Mouse (Mus musculus) retina, embryonic 14.5 days (tissue): ENCODE measurements around the gene Arhgap24.
A peak's percentile ranks its signal among the peaks of the same experiment; 100 is the strongest.

ENCODE experiments used
- DNase-seq: peaks from one replicate; pipeline ENCODE4 v3.0.0-alpha.2; 2015; ENCODE audit warnings: low spot score

Gene Arhgap24

DNA sequence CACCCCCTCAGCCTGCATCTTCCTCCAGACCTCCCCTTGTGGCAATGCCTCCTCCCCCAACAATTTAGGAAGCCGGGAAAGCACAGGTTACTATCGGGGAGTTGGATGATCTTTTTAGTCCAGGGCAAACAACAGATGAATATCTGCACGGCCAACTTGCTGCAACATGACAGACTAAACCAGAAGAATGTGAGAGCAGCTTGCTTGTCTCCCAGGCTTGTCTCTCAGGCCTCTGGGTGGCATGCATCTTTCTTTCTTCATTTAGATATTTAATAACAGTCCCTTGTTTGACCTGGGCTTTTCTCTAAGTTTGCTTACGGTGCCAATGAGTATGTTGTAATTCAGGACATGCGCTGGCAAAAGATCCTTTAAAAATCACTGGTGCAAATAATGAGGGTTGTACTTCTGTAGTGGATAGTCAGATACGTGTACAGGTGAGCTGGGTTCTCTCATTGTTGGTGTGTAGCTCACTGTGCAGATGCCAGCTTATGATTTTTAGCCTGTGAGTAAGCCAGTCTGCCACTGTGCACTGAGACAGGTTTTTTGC, 101.7 kb downstream of the Arhgap24 start:
- DNase-seq, result no peak

DNA sequence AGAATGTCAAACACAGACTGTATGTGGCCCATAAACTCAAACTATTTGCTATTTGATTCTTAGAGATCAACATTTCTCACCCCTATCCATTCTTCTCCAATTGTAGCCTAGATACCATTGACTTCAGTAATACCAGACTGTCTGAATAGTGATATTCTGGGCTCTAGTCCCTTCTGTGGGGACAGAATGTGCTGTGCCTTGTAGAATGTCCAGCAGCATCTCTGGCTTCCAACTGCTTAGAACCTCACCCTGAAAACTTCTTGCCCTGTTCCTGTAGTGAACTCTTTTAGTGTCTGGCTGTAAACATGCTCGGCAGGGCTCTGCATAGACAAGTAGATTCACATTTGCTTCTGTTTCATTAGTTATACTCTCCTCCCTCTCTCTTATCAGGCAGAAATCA, 110.2 kb downstream of the Arhgap24 start:
- DNase-seq, result no peak

DNA sequence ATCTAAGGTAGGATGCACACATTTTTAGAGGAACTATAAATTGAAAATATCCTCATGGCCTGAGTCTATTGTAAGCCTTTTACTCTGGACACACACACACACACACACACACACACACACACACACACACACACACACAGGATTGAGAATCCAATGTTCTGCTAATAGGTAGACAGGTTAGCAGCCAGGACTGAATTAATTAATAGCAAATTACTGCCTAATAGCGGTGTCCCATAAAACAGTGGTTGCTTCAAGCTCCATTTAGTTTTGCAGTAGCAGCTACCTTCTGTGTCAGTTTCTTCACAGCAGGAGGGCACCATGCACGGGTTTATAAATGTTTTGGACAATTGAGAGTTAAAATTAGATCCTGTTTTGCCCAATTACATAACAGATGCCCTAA, 111.9 kb downstream of the Arhgap24 start:
- DNase-seq, result no peak

DNA sequence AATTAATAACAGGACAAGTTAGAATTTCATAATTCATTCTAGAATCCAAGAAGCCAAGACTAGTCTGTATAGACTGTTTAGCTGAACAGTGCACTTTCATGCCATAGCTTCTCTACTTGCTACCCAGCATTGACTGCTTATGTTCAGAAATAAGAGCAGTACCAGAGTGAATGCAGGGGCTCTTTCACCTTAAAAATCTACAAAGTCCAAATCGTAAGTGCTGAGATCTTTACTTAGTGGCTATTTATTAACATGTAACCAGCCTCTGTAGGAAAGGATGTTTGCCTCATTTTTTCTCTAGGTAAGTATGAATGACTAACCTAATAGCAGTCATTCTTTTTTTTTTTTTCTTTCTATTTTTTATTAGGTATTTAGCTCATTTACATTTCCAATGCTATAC, 117.9 kb downstream of the Arhgap24 start:
- no peak for DNase-seq

DNA sequence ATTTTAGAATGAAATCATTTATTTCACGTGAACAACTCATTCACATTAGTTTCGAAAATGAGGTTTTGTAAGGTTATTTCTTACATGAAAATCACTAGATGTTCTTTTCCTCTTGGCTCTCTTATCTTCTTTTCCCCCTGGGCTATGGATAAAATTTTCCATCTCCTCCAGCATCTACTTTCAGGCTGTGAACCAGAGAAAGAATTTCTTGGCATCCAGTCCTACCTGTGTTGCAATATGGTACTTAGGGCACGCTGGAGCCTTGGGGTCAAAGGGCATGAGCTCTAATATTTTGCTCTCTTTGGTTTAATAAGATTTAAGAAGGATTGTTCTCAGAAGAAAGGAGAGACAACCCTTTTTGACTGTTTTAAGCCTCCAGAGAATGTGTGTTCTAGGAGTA, 132.4 kb downstream of the Arhgap24 start:
- no peak for DNase-seq

DNA sequence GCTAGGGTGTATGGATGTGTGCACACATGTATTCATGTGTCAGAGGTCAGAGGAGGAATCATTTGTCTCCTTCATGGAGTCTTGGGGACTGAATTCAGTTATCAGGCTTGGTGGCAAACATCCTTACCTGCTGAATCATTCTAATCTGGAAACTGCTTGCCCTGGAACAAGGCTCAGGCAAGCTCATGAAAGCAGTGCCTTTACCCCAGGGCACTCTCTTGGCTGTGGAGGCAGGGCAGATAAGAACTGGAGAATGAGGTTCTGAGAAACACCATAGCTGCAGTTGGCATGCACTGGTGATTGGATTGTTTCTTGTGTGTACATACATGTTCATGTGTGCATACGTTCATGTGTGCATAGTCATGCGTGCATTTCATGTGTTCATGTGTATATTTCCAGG, 132.9 kb downstream of the Arhgap24 start:
- no peak for DNase-seq

DNA sequence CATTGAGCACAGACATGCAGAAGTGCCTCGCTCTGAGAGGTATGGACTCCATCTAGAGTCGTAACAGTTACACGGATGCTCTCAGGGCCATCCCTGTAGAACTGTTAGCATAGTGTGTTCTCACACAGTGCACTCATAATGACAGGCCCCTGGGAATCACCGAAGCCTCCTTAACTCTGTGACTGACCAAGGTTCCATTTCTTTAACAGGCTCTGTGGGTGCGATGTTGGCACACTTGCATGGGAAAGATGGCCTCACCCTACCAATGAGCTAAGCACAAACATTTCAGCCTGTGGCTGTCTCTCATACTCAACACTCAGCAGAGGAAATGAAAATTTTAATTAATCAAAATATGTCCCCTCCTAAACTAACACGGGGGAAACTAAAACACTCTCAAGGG, 134.1 kb downstream of the Arhgap24 start:
- no peak for DNase-seq

DNA sequence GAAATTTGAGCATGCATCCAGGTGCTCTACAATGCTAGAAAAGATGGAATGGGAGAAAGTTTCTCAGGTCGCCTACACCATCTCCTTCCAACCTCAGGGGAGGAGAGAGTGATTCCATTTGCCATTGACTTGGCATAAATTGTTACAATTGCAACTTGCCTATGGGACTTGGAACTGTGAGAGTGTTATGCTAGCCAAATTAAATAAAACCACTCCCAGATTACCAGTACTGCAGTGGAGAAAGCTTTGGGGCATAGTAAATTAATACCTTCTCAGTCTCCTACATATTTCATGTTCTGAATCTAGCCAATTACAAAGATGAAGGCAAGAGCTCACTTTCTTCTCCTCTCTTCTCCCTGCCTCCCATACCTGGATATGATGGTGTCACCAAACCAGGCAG, 139.8 kb downstream of the Arhgap24 start:
- DNase-seq, result no peak

DNA sequence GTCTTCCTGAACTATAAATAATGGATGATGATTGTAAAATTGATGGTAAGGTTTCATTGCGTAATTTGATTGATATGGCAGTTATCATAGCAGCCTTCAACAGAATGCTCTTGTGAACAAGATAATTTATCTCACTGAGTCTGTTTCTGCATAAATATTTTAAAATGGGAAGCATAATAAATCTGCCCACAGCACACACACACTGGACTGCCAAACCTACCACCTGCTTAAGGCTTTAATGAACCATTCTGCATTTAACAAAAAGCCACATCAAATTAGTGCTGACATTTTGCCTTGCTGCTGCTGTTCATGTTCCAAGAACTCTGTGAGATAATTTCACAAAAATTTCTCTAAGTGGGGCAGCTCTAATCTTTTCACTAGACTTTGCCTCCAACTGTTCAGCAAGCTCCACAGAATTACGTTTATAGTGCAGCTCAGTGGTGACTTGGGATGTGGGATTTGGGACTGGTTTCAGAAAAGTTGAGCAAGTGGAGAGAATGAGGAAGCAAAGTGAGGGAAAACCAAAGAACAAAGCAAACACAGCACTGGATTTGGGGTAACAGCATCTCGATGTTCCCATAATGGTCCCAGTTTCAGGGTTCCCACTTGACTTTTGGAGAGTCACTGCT, 142.7 kb downstream of the Arhgap24 start:
- no peak for DNase-seq

DNA sequence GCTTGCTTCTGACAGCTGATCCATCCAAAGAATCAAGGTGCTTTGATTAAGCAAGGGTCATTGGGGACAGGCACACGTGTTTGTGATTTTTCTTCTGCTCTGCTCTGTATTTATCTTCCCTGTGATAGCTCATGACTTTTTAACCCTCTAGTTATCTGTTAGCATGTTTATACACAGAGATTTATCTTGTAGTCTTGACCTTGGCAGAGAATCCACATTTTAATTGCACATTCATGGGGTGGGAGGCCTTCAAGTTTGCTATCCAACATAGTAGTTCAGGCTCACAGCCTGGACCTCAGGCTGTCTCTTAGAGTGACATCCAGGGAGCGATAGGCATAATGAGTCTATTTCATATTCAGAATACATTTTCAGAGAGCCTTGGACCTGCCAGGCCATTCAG, 145.5 kb downstream of the Arhgap24 start:
- no peak for DNase-seq

DNA sequence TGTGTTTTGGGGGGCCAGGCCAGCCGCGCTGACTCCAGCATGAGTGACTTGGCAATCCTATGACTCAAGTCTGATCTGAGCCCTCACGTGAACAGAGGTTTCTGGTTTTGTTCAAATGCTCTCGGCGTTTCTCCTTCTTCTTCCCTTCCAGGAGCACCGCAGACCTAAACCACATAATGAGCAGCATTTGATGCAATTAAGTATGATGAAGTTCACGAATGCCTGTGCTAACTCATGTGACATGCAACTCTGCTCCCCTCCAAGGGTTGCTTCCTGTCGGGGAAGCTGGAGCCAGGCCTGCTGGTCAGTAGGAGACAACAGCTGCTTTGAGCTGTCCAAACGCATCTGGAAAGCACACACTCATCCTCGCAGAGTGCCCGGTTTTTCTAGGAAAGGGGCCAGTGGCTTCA, 148.2 kb downstream of the Arhgap24 start:
- peak; percentile 35 for DNase-seq

DNA sequence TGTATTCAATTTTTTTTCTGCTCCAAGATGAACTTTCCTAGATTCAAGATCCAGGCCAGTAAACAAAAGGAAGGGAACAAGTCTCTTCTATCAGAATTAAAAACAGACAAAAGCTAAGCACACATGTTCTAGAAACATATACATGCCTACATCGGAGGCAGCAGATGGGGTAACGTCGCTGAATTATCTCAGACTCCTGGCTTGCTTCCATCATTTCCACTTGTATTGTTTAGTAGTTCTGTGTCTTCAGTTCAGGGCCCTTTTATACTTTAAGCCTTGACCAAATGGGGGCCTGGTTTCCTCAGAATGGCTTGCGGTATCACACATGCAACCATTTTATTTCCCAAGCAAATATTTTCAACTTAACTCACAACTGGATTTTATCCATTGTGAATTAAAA, 154.4 kb downstream of the Arhgap24 start:
- no peak for DNase-seq

DNA sequence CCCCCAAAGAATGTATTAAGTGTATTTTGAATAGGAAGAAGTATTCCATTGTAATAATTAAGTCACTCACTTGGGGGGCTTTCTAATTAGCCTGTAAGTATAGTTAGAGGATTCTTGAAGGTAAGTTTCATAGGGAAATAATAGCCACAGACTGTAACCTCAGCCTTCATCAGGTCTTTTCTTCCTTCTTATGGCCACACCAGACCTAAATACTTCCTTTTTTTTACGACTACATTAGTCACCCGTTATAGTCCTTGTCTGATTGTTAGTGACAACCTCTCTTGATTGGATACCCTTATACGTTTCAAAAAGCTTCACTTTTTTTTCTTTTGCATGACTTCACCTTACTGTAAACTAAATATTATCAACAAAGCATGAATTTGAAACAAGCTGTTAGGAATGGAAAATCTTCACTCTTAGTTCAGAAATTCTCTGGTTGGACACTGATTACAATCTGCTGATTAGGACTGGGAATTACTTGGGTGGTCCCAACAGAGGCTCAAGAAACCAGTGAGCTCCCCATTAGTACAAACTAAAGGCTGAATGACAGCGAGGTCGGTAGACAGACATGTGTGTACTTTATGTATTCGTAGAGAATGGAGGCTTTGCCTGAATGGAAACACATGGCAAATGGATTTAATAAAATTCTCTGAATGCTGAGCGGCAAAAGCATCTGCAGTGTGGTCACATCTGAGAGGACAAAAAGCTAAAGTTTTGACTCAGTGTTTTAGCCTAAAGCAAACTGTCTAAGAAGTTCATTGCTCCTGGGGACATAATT, 158.8 kb downstream of the Arhgap24 start:
- no peak for DNase-seq

DNA sequence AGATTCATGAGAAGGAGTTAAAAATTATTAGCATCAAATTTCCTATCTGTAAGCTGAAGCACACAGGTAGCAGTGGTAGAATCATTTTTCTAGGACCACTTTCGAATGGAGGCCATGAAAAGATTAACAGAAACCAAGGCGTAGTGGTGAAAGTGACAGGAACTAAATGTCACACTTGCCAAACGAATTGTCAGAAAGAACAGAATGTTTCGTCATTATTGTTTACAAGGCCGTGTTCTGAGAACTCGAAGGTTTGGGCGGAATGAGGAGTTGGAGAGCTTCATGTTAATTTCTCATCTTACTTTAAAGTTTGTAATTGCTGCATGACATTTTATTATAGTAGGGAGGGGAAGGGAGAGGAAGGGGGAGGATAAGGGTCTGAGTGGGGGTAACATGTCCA, 162.2 kb downstream of the Arhgap24 start:
- no peak for DNase-seq

DNA sequence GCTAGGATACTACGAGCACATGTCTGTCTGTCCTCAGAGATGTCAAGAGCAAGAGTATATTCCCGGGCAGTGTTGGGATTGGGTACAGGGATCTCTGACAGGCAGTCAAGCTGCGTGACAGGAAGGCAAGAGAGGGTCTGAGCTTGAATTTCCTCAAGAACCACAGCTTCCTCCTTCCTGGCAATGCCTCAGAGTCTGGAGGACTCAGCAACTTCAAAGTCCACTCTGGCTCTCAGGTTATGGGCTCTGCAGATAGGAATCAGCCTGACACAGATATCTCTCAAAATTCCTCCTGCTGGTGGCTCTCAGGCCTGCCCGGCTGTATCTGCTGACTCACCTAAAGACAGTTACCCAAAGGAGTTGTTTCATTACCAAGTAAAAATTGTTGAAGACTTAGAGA, 162.6 kb downstream of the Arhgap24 start:
- no peak for DNase-seq

DNA sequence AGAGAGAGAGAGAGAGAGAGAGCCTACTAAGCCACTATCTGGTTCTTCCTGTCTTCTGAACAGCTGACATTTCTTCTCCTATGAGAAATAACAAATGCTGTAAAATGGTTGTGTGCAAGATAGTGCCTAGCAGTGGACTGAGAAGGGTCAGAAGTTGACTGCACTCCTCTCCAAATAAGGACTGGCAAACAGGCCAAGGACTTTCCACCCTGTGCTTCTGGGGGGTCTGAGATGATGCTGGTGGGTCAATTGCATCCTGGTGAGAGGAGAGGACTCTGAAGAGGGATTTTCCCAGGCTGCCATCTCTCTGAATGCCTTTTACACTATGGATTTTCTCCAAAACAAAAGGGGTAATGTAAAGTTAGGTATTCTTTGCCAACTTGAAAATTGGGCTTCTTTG, 177.9 kb downstream of the Arhgap24 start:
- DNase-seq, result no peak

DNA sequence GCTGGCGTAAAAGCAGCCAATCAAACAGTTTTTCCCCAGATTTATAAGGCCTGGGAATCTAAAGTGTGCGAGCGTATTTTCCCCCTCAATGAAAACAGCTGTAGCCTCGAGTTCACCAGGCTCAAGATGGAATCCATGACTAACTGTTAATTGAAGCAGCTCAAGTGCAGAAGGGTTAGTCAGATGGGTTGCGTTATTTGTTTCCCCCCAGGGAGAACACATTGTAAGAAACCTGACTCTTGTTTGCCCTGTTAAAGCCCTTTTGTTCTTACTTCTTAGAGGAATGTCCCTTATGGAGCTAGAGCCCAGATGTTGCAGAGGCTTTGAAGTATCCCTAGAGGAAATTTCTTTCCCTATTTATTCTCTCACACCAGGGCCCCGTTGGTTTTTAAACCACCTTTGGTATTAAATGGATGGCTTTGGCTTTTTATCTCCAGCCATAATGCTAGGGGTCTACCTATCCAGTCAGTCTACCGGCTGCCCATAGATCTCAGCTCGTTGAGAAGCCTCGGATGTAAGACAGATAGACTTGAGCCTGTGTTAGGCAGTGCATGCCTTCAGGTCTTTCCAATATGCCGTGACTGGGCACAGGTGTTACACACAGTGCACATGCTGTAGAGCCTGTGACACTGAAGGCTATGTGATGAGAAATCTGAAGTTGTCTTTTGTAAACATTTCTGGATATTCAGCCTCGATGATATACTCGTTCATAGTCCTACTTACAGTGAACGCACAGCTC, 184.0 kb downstream of the Arhgap24 start:
- no peak for DNase-seq

DNA sequence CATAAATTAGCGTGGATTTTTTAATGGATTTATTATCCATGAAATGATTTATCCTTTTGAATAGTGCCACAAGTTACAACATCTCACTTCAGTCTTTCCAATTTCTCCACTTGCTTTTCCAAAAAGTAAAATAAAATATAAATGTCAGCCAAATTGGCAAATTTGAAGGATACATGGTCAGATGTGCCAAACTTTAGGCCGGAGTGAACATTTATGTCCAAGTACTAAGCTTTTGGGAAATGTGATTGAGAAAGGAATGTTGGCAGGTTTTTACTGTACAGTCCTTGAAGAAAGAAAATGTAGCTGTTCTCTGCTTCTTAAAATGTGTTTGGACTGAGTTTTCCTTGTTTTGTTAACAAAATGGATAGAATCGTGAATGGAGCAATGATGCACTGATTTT, 185.7 kb downstream of the Arhgap24 start:
- no peak for DNase-seq

DNA sequence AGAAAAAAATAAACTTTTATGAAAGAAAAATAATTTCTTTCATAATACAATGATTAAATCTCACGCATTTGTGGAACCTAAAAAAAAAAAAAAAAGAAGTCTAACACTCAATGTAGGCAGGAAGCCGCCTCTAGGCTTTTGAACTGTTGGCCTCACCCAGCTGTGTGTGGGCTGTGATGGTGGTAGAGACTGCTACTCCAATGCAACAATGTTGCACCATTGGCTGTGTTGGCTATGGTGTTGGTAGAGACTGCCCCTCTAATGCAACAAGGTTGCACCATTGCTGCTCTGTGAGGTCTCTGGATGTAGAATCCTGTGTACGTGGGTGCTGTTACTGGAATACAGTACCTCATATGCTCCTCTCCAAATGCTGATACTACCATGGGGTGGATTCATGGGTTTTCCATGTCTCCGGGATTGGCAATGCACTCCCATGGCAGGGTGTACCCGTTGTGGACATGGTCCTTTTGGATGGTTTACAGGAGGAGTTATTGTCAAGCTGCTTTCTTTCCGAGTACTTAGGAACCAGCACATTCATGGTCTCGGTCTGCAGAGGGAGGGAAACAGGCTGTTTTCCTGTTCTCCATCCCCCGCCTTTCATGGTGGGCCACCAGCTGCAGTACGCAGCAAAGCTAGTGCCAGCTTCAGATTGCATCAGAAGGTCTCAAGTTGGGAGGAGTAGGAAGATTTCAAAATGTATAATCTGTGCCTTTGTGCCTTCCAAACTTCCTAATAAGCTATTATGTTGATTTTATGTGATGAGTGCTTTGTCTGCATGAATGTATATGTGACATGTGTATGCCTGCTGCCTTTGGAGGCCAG, 186.8 kb downstream of the Arhgap24 start:
- DNase-seq, result no peak

DNA sequence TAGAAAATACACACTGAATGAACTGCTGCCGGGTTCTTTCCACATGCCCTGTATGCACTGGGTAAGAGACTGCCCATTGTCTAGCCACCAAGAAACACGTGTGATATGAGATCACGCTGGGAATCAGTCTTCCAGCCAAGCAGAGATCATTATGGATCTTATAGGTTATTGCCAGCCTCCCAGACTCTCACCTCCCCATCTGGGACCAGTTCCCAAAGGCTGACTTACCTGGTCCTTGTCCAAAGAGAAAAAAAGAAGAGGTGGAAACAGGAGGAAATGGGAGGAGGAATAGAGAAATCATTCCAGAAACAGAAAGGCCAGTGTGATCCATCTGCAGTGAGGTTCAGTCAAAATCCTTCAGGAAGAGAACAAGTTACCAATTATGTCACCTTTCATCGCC, 189.0 kb downstream of the Arhgap24 start:
- no peak for DNase-seq

DNA sequence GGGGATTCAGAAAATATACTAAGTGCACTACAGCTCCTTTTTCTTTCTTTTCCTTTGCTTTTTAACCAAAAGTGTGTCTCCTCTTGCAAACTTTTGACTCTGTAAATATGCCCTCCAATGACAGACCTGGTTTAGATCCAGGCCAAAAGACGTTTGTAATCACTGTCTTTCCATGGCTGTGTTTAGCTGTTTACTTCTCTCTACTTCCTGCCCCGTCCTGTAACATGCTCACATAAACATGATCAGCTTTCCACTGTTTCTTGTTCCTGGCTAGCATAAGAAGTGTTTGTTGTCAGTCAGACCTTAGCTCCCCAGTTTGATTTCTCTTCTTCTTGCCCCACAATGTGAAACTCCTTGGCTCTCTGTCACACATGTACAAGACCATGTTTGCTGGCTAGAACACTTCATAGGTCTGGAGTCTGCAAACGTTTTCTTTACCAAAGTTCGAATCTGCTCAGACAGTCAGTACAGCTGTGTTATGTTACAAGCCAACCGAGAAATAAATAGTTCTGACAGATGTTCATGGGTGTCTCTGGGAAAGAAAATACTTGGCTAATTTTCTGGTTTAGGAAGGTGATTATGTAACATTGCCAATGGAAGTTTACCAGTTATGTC, 189.6 kb downstream of the Arhgap24 start:
- DNase-seq, result no peak

DNA sequence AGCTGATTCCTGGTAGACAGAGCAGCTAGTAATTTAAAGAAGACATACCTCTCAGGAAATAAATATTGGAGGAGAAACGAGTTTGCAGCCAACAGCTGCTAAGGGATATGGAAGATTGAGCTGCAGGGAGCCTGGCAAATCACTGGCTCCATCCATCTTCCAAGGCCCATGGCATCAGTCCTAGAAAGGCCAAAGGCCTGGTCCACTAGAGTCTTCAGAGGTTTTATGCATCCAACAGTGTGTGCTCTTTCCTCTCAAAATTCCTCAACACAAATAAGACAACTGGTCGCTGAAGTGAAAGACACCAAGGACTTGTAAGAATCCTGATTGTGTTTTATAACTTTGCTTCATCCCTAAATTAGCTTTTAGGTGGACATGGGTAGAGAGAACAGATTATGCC, 194.1 kb downstream of the Arhgap24 start:
- DNase-seq, result no peak
